Mouse (Mus musculus) liver, adult 2 months (tissue): ENCODE results near the gene Stk24.

Experiments
- CTCF ChIP-seq: fragments of 200-500 bp; IDR thresholded peaks from 2 replicates; pipeline ENCODE4 v1.5.1; 2011; ENCODE audit warnings: low read depth, low read length, control low read depth
- POLR2A ChIP-seq: fragments of 200-500 bp; IDR thresholded peaks from 2 replicates; pipeline ENCODE4 v1.6.1; 2011; ENCODE audit warnings: low read length, control low read depth; ENCODE audit not compliant: insufficient read depth; ENCODE audit errors: extremely low read depth

DNA sequence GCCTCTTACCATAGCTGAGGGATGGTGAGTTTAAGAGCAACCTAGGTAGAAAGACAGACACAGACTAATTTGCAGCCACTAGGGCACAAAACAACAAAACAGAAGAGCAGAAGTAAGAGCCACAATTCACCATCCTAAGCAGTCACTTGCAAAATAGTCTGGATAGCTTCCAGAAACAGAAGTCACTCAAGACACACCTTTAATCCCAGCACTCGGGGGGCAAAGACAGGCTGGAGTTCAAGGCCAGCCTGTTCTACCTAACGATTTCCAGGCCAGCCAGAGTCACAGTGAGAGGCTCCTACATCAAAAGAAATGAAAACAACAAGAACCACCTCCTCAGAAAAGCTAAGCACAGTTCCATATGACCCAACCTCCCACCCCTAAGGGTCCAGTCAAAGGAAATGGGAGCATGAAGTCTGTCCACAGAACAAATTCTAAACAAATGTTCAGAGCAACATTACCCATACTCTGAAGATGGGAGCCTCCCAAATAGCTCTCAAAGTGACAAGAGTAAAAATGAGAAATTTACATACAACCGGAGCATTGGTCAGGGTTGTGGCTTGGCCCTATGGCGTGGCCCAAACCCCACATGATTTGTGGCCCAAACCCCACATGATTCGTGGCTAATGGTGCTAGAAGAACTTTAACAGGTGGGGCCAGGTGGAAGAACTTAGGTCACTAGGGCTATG is 50.3 kb downstream of the Stk24 start:
- TF ChIP-seq CTCF (no peak), POLR2A (no peak)
